ENCODE assay signal across 8 mouse cellular contexts in genomic region chr3:122421042-122421702, GRCm38 (mm10).
A peak's percentile ranks its signal among the peaks of the same experiment; 100 is the strongest.
DNase-seq lines count a peak whose midpoint lies in the region; ATAC-seq and TF ChIP-seq lines count a peak whose summit lies in the region.

No protein-coding gene starts in this region.

- no peak for TF ChIP-seq POLR2A in kidney, adult 2 months (IDR thresholded peaks at IDR 0.05; ENCODE audit: low read depth, low read length)

- H3K4me3 ChIP-seq in kidney, adult 2 months (ENCODE audit: insufficient read depth, low read depth, low read length) = no peak overlapping the region
- peak overlapping the region; percentile 80 for H3K4me3 ChIP-seq in embryonic facial prominence, embryonic 10.5 days
- peak overlapping the region; percentile 61 for H3K4me3 ChIP-seq in hindbrain, embryonic 14.5 days (replicated peaks; ENCODE audit: low read length)
- H3K4me3 ChIP-seq in midbrain, embryonic 13.5 days (replicated peaks) = peak overlapping the region; percentile 64

- intact Hi-C loops in left cerebral cortex, postnatal 4 days (cut with DNase I) = no loop called here

- ATAC-seq in hindbrain, embryonic 14.5 days (ENCODE audit: low FRiP score) = no peak
- no peak for ATAC-seq in midbrain, embryonic 13.5 days

- peak overlapping the region; percentile 78; the same call in 1 of the 2 replicates for H3K9ac ChIP-seq in hindbrain, embryonic 14.5 days
- H3K9ac ChIP-seq in midbrain, embryonic 13.5 days (replicated peaks) = peak overlapping the region; percentile 82; the same call in 1 of the 2 replicates

- peak overlapping the region; percentile 96 for H3K4me2 ChIP-seq in hindbrain, embryonic 14.5 days (replicated peaks)
- H3K4me2 ChIP-seq in midbrain, embryonic 13.5 days (replicated peaks) = peak overlapping the region; percentile 91

- 0 out of 2 replicates have a peak overlapping the region, but pooled peaks have one; percentile 12 for H3K27ac ChIP-seq in kidney, adult 2 months (ENCODE audit: insufficient read depth, low read depth, low read length)
- H3K27ac ChIP-seq in embryonic facial prominence, embryonic 10.5 days (replicated peaks) = peak overlapping the region; percentile 91
- peak overlapping the region; percentile 71; the same call in 1 of the 2 replicates for H3K27ac ChIP-seq in hindbrain, embryonic 14.5 days
- H3K27ac ChIP-seq in midbrain, embryonic 13.5 days = peak overlapping the region; percentile 65; the same call in 1 of the 2 replicates

- TF ChIP-seq CTCF in kidney, adult 2 months (conservative IDR thresholded peaks at IDR 0.05; ENCODE audit: insufficient read depth, insufficient read length, low read depth, low read length) = no peak

- H3K9me3 ChIP-seq in embryonic facial prominence, embryonic 10.5 days = no peaks in the 10 kb centered on the region
- no peaks in the 10 kb centered on the region for H3K9me3 ChIP-seq in hindbrain, embryonic 14.5 days (ENCODE audit: control insufficient read depth, low read length)
- H3K9me3 ChIP-seq in midbrain, embryonic 13.5 days = no peaks in the 10 kb centered on the region

- no peaks in the 10 kb centered on the region for H3K36me3 ChIP-seq in kidney, adult 2 months (ENCODE audit: control insufficient read depth, insufficient read depth, low read length)
- peaks cover 4% of the 10 kb centered on the region; the same call in 1 of the 2 replicates for H3K36me3 ChIP-seq in embryonic facial prominence, embryonic 10.5 days (replicated peaks)
- H3K36me3 ChIP-seq in hindbrain, embryonic 14.5 days (replicated peaks; ENCODE audit: control insufficient read depth, insufficient read depth) = no peaks in the 10 kb centered on the region
- no peaks in the 10 kb centered on the region for H3K36me3 ChIP-seq in midbrain, embryonic 13.5 days

- no peak for DNase-seq in kidney, adult 2 months
- DNase-seq in kidney, postnatal 10 days = no peak
- DNase-seq in embryonic facial prominence, embryonic 10.5 days (ENCODE audit: low spot score) = no peak
- DNase-seq in hindbrain, embryonic 14.5 days (ENCODE audit: low spot score) = no peak
- DNase-seq in left cerebral cortex, adult 9 months (ENCODE audit: low spot score in 2 of 2) = no peak
- DNase-seq in urinary bladder, adult 18-20 months (ENCODE audit: low spot score in 2 of 2) = no peak
- no peak for DNase-seq in left cerebral cortex, postnatal 4 days

- H3K4me1 ChIP-seq in kidney, adult 2 months (ENCODE audit: control insufficient read depth, insufficient read depth, low read length) = peaks cover 3% of the 10 kb centered on the region; the same call in 1 of the 2 replicates
- H3K4me1 ChIP-seq in embryonic facial prominence, embryonic 10.5 days = peaks cover 48% of the 10 kb centered on the region
- H3K4me1 ChIP-seq in hindbrain, embryonic 14.5 days (replicated peaks; ENCODE audit: control insufficient read depth, insufficient read depth, low read length) = peaks cover 10% of the 10 kb centered on the region; the same call in 1 of the 2 replicates
- H3K4me1 ChIP-seq in midbrain, embryonic 13.5 days (replicated peaks) = peaks cover 27% of the 10 kb centered on the region

- no peaks in the 10 kb centered on the region for H3K27me3 ChIP-seq in kidney, adult 2 months (replicated peaks; ENCODE audit: control insufficient read depth, insufficient read depth, low read length)
- peaks cover 42% of the 10 kb centered on the region for H3K27me3 ChIP-seq in embryonic facial prominence, embryonic 10.5 days (replicated peaks; ENCODE audit: low read depth, poor library complexity, severe bottlenecking)
- H3K27me3 ChIP-seq in hindbrain, embryonic 14.5 days (ENCODE audit: control insufficient read depth, insufficient read depth, low read length) = peaks cover 17% of the 10 kb centered on the region
- peaks cover 27% of the 10 kb centered on the region for H3K27me3 ChIP-seq in midbrain, embryonic 13.5 days

- 59% methylated on average over 13 of the region's 13 CpGs for WGBS in kidney, adult 2 months
- 7% methylated on average over 13 of the region's 13 CpGs for WGBS in embryonic facial prominence, embryonic 10.5 days
- WGBS in hindbrain, embryonic 14.5 days = 7% methylated on average over 13 of the region's 13 CpGs
- WGBS in midbrain, embryonic 13.5 days = 2% methylated on average over 13 of the region's 13 CpGs

Comparison
In these comparisons a context has a peak if more than half of its experiments do, and no peak if none do; other contexts are left out.
1. H3K27ac ChIP-seq: peak in every context shown above with its lines; median percentile 91 in embryonic facial prominence, embryonic 10.5 days; 71 in hindbrain, embryonic 14.5 days; 65 in midbrain, embryonic 13.5 days; 12 in kidney, adult 2 months.